Mouse (Mus musculus) ES-E14 (cell line): ENCODE data around the gene Tmed2. TPM values are rescaled to one million over a fixed set of nuclear protein-coding genes. Genes with fewer than 3 reads are reported as not detected.

ENCODE experiments used
- DNase-seq: peaks from one replicate; pipeline ENCODE4 v3.0.0-alpha.2; 2013; ENCODE audit warnings: low read depth, low spot score
- H3K27ac ChIP-seq: 2 replicates; pipeline ENCODE4 v1.5.1; 2012; ENCODE audit warnings: low read depth, mild to moderate bottlenecking, low read length, moderate library complexity, mixed read lengths; ENCODE audit not compliant: poor library complexity, insufficient read depth, severe bottlenecking
- H3K36me3 ChIP-seq: 2 replicates; pipeline ENCODE4 v1.6.1; 2012; ENCODE audit warnings: mild to moderate bottlenecking, low read length, moderate library complexity, mixed read lengths; ENCODE audit not compliant: control insufficient read depth, poor library complexity, insufficient read depth, severe bottlenecking
- H3K4me1 ChIP-seq, 2 experiments: fragments of 150-350 bp in 1 of 2; sonication (generic) in 1 of 2; 2 replicates each; pipeline ENCODE4 v1.6.1; 2012; ENCODE audit warnings: low read length in 2 of 2, mild to moderate bottlenecking in 1 of 2, mixed read lengths in 1 of 2; ENCODE audit not compliant: control insufficient read depth in 2 of 2, insufficient read depth in 2 of 2, poor library complexity in 1 of 2
- H3K4me3 ChIP-seq, 2 experiments: fragments of 150-350 bp in 1 of 2; sonication (generic) in 1 of 2; 2 replicates each; pipeline ENCODE4 v1.5.1; 2012; ENCODE audit warnings: low read length in 2 of 2, low read depth in 1 of 2, mild to moderate bottlenecking in 1 of 2, mixed read lengths in 1 of 2; ENCODE audit not compliant: insufficient read depth in 1 of 2, poor library complexity in 1 of 2, severe bottlenecking in 1 of 2
- H3K9ac ChIP-seq: 2 replicates; pipeline ENCODE4 v1.6.1; 2012; ENCODE audit warnings: low read depth, mild to moderate bottlenecking, low read length, mixed read lengths; ENCODE audit not compliant: poor library complexity, insufficient read depth, severe bottlenecking
- H3K9me3 ChIP-seq: fragments of 150-350 bp; sonication (generic); 2 replicates; pipeline ENCODE4 v1.6.1; 2012; ENCODE audit warnings: low read depth, mild to moderate bottlenecking, low read length; ENCODE audit not compliant: control insufficient read depth, insufficient read depth
- CHD2 ChIP-seq: IDR thresholded peaks from 2 replicates; pipeline ENCODE4 v1.6.1; 2014; ENCODE audit warnings: mild to moderate bottlenecking, low read depth, low read length, inconsistent platforms
- HCFC1 ChIP-seq: IDR thresholded peaks from 2 replicates; pipeline ENCODE4 v1.6.1; 2012; ENCODE audit warnings: low read length, inconsistent platforms, borderline replicate concordance; ENCODE audit not compliant: insufficient read depth
- MAFK ChIP-seq: IDR thresholded peaks from 2 replicates; pipeline ENCODE4 v1.6.1; 2014; ENCODE audit warnings: mild to moderate bottlenecking, low read depth, low read length, inconsistent platforms; ENCODE audit not compliant: insufficient read depth
- ZC3H11A ChIP-seq: IDR thresholded peaks from 2 replicates; pipeline ENCODE4 v1.6.1; 2012; ENCODE audit warnings: low read depth, mild to moderate bottlenecking, inconsistent platforms, low read length, borderline replicate concordance
- ZNF384 ChIP-seq: IDR thresholded peaks from 2 replicates; pipeline ENCODE4 v1.6.1; 2012; ENCODE audit warnings: low read depth, low read length, inconsistent platforms
- in situ Hi-C, 2 experiments: fragments of 600-800 bp; cut with MboI; formaldehyde crosslinking; loops; one replicate each; pipeline ENCODE4 v1.15.1; 2025; ENCODE audit warnings: low sequenced_read_pairs in 2 of 2, inconsistent platforms in 1 of 2; ENCODE audit not compliant: unreplicated experiment in 2 of 2
- total RNA-seq: library from RNA; depleted of rRNA; stranded (reverse); fragments of 300-350 nt; gene quantifications from 2 replicates; pipeline ENCODE4 v1.2.3, GENCODE M21; 2012

Tmed2 gene
- total RNA-seq, 1 experiment = 224 TPM

- DNase-seq = no peak
- Histone ChIP-seq H3K9me3 (no peaks in the 10 kb centered on the region), H3K27ac (no peak overlapping the region), H3K36me3 (peaks cover 3% of the 10 kb centered on the region; the same call in 1 of the 2 replicates), H3K4me3 (no peak overlapping the region), H3K9ac (no peak overlapping the region), H3K4me1 (no peaks in the 10 kb centered on the region)
- TF ChIP-seq HCFC1 (no peak), ZC3H11A (no peak)
- in situ Hi-C loops = no loop called here
Measured at GRCm38 (mm10) chr5:124515789-124516188, 24.7 kb upstream of the Tmed2 start.

- no peaks in the 10 kb centered on the region for H3K4me1 ChIP-seq
- no peak for TF ChIP-seq ZC3H11A
- TF ChIP-seq ZNF384 = no peak
- TF ChIP-seq MAFK = no peak
- TF ChIP-seq CHD2 = no peak
- TF ChIP-seq HCFC1 = no peak
- H3K27ac ChIP-seq = no peak overlapping the region
- no peak overlapping the region for H3K4me3 ChIP-seq
- H3K9ac ChIP-seq = no peak overlapping the region
- peaks cover 7% of the 10 kb centered on the region; the same call in 1 of the 2 replicates for H3K36me3 ChIP-seq
- no peaks in the 10 kb centered on the region for H3K9me3 ChIP-seq
- no peak for DNase-seq
- in situ Hi-C loops = no loop called here
Measured at GRCm38 (mm10) chr5:124518648-124519047, 21.8 kb upstream of the Tmed2 start.

- no peak for TF ChIP-seq ZC3H11A
- no peak for TF ChIP-seq MAFK
- TF ChIP-seq ZNF384 = no peak
- no peak for TF ChIP-seq CHD2
- TF ChIP-seq HCFC1 = no peak
- DNase-seq = no peak
- in situ Hi-C loops = no loop called here
- no peak overlapping the region for H3K9ac ChIP-seq
- peaks cover 4% of the 10 kb centered on the region; the same call in 1 of the 2 replicates for H3K36me3 ChIP-seq
- no peak overlapping the region for H3K4me3 ChIP-seq
- no peak overlapping the region for H3K27ac ChIP-seq
- no peaks in the 10 kb centered on the region for H3K9me3 ChIP-seq
- H3K4me1 ChIP-seq = no peaks in the 10 kb centered on the region
Measured at GRCm38 (mm10) chr5:124521588-124521987, 18.9 kb upstream of the Tmed2 start.

- H3K36me3 ChIP-seq = peaks cover 4% of the 10 kb centered on the region; the same call in 1 of the 2 replicates
- H3K9ac ChIP-seq = no peak overlapping the region
- in situ Hi-C loops = no loop called here
- no peak for TF ChIP-seq MAFK
- no peak for TF ChIP-seq CHD2
- no peak for TF ChIP-seq ZC3H11A
- no peak for TF ChIP-seq ZNF384
- no peak for TF ChIP-seq HCFC1
- H3K27ac ChIP-seq = no peak overlapping the region
- no peaks in the 10 kb centered on the region for H3K9me3 ChIP-seq
- DNase-seq = no peak
- peaks cover 0 to under 1% of the 10 kb centered on the region in 2 experiments; a peak in 1 of 4 replicates for H3K4me1 ChIP-seq
- no peak overlapping the region for H3K4me3 ChIP-seq
Measured at GRCm38 (mm10) chr5:124523032-124523431, 17.5 kb upstream of the Tmed2 start.

- no peak overlapping the region for H3K9ac ChIP-seq
- H3K4me1 ChIP-seq = peaks cover 4 to 9% of the 10 kb centered on the region in 2 experiments; a peak in 3 of 4 replicates
- in situ Hi-C loops = no loop called here
- no peak overlapping the region for H3K27ac ChIP-seq
- peaks cover 4% of the 10 kb centered on the region; the same call in 1 of the 2 replicates for H3K36me3 ChIP-seq
- no peaks in the 10 kb centered on the region for H3K9me3 ChIP-seq
- DNase-seq = no peak
- TF ChIP-seq MAFK = no peak
- no peak for TF ChIP-seq CHD2
- no peak for TF ChIP-seq ZNF384
- no peak for TF ChIP-seq ZC3H11A
- no peak for TF ChIP-seq HCFC1
- H3K4me3 ChIP-seq = no peak overlapping the region
Measured at GRCm38 (mm10) chr5:124524943-124525342, 15.6 kb upstream of the Tmed2 start.
